Mouse (Mus musculus): ENCODE measurements at regions not wholly inside any gene's neighbourhood (a gene's known extent, or its start where the extent isn't known, plus 50 kb on each side); places are given as distances from the start of the nearest gene placed in this dataset.

- in situ Hi-C loops (cut with MboI, MseI) = no loop called here
These were observed 428.5 kb upstream of the Btbd3 start for GRCm38 (mm10) chr2:137827814-137828374.

- in situ Hi-C loops (cut with MboI, MseI) = no loop called here
These were observed 434.9 kb upstream of the Btbd3 start for GRCm38 (mm10) chr2:137821344-137821916.

DNA sequence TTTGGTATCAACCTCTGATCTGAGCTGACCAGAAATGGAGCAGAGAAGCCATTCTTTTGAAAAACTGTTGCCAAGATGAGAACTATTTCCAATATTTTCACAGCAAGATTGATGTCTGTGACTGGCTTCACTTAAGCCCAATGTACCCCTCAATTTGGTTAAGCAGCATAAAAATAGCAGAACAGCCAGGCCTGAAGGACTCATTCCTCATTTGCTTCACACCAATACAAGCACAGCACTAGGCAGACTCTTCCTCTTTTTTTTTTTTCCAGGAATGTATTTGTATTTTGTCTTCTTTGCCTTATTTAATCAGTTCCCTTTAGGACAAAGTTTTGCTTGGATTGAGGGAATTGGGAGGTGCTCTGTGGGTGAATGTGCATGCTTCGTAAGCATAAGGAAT lies 441.4 kb upstream of the Btbd3 start:
- in situ Hi-C loops (cut with MboI, MseI) = no loop called here

DNA sequence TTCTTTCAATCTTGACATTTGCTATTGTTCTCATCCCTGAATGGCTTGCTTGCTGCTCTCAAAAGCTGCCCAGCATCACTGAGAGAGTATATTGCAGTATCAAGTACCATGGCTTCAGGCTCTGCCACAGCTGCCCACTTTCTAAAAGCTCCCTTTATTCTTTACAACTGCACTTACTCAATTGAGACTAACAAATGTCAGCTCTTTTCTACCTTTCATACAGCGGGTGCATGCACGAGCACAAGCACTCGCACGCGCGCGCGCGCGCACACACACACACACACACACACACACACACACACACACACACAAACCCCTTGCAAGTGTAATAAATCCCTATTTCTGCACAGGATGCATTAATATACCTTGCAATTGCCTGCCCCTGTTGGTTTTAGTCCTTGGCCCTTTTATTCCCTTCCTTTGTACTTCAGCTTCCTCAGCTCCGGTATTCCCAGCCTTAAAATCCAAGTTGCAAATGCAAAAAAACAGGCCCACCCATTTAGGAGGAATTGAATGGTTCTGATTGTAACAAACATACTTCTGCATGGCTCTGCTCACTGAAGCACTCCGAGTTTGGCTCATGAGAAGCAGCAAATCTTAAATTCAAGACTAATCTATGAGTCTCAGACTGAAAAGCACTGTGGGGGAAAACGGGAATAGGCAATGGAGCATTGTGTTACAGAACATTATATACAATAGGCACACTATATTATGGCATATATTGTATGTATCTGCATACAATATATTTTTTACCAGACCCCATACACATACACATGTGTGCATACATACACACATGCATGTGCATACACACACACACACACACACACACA lies 447.7 kb upstream of the Btbd3 start:
- in situ Hi-C loops (cut with MboI, MseI) = no loop called here

DNA sequence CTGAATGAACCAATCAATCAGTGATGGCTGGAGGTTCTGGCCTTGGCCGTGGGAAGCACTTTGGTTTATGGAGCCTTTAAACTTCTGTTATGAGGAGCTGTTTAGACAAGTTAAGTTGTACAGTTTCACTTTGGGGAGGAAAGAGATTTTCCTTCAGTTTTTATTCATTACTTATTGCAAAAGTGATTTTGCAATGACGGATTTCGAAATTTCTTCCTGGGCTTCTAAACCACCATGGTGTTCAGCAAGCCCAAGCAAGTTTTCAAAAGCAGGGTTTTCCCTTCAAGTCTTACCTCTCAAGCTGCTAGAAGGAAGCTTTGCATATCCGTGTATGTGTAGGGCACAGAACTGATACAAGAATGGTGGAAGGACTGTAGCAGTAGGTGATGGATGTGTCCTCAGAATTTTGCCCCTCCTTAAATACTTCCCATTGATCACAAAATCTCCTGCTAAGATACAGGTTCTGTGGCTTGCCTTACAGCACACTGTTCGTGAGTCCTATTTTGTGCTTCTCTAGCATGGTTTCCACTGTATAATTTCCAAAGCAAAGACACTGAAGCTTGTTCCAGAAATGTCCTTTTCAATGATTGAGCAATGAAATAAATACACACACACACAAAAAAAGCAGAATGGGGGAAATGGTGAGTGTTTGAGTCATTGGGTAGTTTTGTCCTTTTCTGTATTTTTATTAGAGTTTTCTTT lies 448.6 kb upstream of the Btbd3 start:
- in situ Hi-C loops (cut with MboI, MseI) = no loop called here

DNA sequence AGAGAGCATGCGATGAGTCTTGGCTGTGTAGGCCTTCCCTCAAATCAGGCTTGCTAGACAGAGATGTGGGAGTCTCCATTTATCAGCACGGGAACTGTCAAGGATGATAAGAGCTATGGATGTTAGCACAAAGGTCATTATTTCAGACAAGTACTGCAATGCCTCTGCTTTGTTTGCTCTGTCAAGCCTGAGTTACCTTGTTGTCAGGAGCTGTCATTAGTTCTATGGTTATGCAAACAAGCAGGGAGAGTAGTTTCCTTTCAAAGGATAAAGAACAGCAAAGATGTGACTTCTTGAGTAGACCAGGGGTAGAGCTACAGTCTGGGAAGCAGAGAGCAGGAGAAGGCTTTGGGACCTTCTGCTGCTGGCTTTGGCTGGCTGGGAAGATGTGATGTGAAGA lies 461.5 kb upstream of the Btbd3 start:
- in situ Hi-C loops (cut with MboI, MseI) = no loop called here

DNA sequence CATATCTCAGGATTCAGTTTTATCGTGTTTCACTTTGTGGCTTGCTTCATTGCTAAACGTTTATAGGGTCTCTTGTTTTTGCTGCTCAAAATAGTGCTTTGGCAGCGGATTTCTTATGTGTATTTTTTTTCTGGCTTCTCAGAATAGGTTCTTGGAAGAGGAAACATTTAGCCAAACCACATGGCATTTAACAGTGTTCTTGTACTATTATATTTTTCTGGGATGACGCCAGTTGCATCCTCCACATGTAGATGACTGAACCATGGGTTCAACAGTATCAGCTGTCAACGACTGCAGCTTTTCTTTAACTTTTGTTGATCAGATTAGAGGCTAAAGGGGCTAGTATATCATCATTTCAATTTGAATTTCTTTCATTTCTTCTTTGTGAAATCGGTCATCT lies 472.3 kb upstream of the Btbd3 start:
- in situ Hi-C loops (cut with MboI, MseI) = no loop called here

GRCm38 (mm10) chr2:137777430-137777829 lies 478.9 kb upstream of the Btbd3 start:
- in situ Hi-C loops (cut with MboI, MseI) = no loop called here

DNA sequence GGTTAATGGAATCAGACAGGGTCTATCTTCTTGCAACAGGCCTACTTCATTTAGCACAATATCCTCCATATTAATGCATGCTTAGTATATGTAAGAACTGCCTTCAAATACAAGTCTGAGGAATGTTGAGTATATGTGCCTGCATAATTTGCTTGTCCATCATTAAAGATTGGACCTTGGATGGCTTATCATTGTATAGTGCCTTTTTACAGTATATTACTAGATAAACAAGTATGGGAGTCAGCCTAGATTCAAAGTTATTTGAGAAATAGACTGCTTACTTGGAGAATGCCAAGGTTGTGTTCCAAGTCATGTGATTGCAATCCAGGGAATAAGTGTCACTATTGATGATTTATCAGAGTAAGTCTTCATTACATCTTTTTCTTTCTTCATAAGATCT lies 491.6 kb upstream of the Btbd3 start:
- in situ Hi-C loops (cut with MboI, MseI) = no loop called here

GRCm38 (mm10) chr2:137759455-137759854 lies 496.9 kb upstream of the Btbd3 start:
- in situ Hi-C loops (cut with MboI, MseI) = no loop called here

- in situ Hi-C loops (cut with MboI, MseI) = no loop called here
These were observed 498.0 kb upstream of the Btbd3 start for GRCm38 (mm10) chr2:137758389-137758788.

- in situ Hi-C loops (cut with MboI, MseI) = no loop called here
These were observed 498.8 kb upstream of the Btbd3 start for GRCm38 (mm10) chr2:137757231-137758212.

GRCm38 (mm10) chr2:137756220-137756619 lies 500.1 kb upstream of the Btbd3 start:
- in situ Hi-C loops (cut with MboI, MseI) = no loop called here

DNA sequence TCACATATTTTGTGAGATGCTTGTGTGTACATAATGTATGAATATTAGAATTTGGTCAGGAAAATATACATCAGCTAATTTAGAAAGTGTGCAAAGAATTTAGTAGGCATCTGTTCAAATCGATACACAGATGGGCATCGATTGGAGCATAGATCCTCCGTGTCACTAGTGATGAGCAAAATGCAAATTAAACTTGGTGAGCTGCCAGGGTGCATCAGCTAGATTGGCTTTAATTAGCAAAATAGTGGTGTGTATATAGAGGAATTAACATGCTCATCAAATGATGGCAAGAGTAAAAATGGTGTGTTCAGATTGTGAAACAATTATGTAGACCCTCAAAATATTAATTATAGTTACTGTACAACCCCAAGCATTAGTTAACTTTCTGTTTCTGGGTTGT lies 501.9 kb upstream of the Btbd3 start:
- in situ Hi-C loops (cut with MboI, MseI) = no loop called here

- in situ Hi-C loops (cut with MboI, MseI) = no loop called here
These were observed 524.0 kb upstream of the Btbd3 start for GRCm38 (mm10) chr2:137732410-137732809.

DNA sequence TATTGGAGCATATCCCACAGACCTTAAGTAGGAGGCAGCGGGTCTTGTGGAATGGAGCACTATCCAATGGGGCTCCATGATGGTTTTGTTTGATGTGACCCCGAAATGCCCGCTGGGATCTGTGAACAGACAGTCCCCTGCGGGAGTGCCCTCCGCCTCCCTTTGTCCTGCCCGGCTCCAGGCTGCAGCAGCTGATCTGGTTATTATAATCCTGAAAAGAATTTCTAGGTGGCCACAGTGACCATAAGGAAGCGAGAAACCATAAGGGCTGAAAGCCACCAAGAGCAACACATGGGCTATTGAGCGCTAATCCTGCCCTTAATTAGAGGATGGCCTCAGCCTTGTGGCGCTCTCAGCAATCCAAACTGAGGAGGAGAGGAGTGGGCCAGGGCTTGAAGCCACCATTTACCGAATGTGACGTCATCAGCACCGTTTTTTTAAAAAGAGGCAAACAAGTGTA lies 525.9 kb upstream of the Btbd3 start:
- in situ Hi-C loops (cut with MboI, MseI) = no loop called here

DNA sequence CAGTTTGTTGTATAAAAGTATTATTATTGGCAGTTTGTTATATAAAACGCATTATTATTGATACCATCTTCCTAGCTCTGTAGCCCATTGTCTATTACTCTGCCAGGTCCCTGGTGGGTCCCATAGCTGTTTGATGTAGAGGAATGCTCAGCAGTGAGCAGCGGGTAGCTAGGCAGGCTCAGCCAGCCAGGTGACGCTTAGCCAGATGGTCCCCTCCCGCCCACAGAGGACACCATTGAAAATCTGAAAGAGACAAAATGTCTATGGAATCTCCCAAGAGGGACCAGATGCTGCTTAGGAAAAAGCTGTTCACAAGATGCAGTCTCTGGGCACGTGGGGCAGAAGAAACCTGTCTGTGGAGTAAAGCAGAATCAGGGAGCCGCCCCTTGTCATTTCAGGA lies 526.5 kb upstream of the Btbd3 start:
- in situ Hi-C loops (cut with MboI, MseI) = no loop called here

DNA sequence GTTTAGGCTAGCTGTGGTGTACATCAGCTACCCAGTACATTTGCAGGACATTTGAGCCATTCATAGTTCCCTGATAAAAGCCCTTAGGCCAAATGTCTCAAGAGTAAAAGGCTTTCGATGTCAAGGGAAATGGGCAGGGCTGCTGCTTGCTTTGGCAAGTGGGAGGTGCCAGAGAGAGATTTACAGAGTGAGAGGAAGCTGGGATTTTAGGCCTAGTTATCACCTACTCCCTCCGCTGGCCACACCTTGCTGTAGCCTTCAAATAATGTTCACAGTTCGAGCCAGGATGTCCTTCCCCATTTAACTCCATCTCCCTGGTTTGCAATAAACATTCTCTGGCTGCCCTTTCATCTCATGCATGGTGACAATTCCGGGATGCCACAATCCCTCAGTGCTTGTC lies 527.2 kb upstream of the Btbd3 start:
- in situ Hi-C loops (cut with MboI, MseI) = no loop called here

GRCm38 (mm10) chr2:137723651-137724050 lies 532.7 kb upstream of the Btbd3 start:
- in situ Hi-C loops (cut with MboI, MseI) = no loop called here

GRCm38 (mm10) chr2:137721767-137722424 lies 534.5 kb upstream of the Btbd3 start:
- in situ Hi-C loops (cut with MboI, MseI) = no loop called here

GRCm38 (mm10) chr2:137715891-137716290 lies 540.5 kb upstream of the Btbd3 start:
- in situ Hi-C loops (cut with MboI, MseI) = no loop called here
